Mouse (Mus musculus) olfactory bulb, adult 2 months (tissue): Measurements from ENCODE around the gene Crtam.

Experiments used
- CTCF ChIP-seq: fragments of 200-500 bp; IDR thresholded peaks from 2 replicates; pipeline ENCODE4 v1.5.1; 2012; ENCODE audit warnings: low read depth, mild to moderate bottlenecking, low read length, moderate library complexity; ENCODE audit not compliant: insufficient read depth
- POLR2A ChIP-seq: fragments of 200-500 bp; IDR thresholded peaks from 2 replicates; pipeline ENCODE4 v1.6.1; 2012; ENCODE audit warnings: mild to moderate bottlenecking, low read depth, low read length, moderate library complexity; ENCODE audit not compliant: insufficient read depth

- TF ChIP-seq POLR2A (no peak), CTCF (no peak)
These were observed 71.1 kb downstream of the Crtam start for GRCm38 (mm10) chr9:40933323-40933722.
